Comparison of ENCODE assay signal across 14 mouse cellular contexts in the genomic region with DNA sequence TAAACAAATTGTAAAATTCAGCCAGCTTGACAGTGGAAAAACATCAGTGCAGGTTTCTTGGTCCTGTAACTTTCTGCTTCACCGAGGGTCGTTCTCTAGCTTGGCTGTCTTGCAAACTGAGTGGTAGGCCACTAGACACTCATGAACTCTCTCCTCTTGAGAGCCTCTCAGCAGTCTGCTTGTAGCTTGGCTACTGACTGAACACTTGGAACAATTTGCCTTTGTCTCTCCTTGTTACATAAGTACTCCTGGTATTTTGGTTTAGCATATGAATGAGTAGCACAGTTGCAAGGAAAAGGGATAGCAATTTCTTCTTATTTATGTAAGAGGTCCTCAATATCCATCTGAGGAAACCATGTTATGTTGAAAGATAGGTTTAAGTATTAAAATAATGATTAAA.
DNase-seq lines count a peak whose midpoint lies in the region; ATAC-seq and TF ChIP-seq lines count a peak whose summit lies in the region.
"Had no signal": no experiment of that assay in that cellular context is flagged by ENCODE, and none has a peak within 500 bp of the region (broad histone marks: within the 10 kb centered on the region; RNA-seq: fewer than 3 reads in every experiment).

No protein-coding gene starts in this region.

- TF ChIP-seq POLR2A in brain, embryonic 14.5 days (IDR thresholded peaks at IDR 0.05; ENCODE audit: borderline replicate concordance, extremely low read depth, insufficient read depth, insufficient read length, poor library complexity, severe bottlenecking): no peak

- DNase-seq in midbrain, embryonic 11.5 days (ENCODE audit: low spot score, missing footprints): peak; percentile 84
- DNase-seq in midbrain, embryonic 10.5 days (ENCODE audit: low spot score): no peak
- DNase-seq in brain, embryonic 14.5 days (ENCODE audit: low read depth): peak; percentile 82
- peak; percentile 14 for DNase-seq in lung, postnatal 36 days
- DNase-seq: cerebellum, adult 11 months; heart, postnatal 14 days; layer of hippocampus, adult 9-11 months; right cerebral cortex, postnatal 25 days had no signal

- no peak overlapping the region for H3K4me3 ChIP-seq in hindbrain, embryonic 12.5 days
- H3K4me3 ChIP-seq in hindbrain, embryonic 13.5 days: no peak overlapping the region
- no peak overlapping the region for H3K4me3 ChIP-seq in midbrain, embryonic 11.5 days (ENCODE audit: low read depth, low read length)
- H3K4me3 ChIP-seq in midbrain, embryonic 10.5 days: no peak overlapping the region
- H3K4me3 ChIP-seq in heart, embryonic 11.5 days (ENCODE audit: low read depth, low read length): no peak overlapping the region
- H3K4me3 ChIP-seq: intestine, embryonic 15.5 days; liver, embryonic 15.5 days had no signal

- no peaks in the 10 kb centered on the region for H3K36me3 ChIP-seq in hindbrain, embryonic 12.5 days
- no peaks in the 10 kb centered on the region for H3K36me3 ChIP-seq in hindbrain, embryonic 13.5 days
- no peaks in the 10 kb centered on the region for H3K36me3 ChIP-seq in midbrain, embryonic 11.5 days (ENCODE audit: control insufficient read depth, insufficient read depth, low read length)
- no peaks in the 10 kb centered on the region for H3K36me3 ChIP-seq in midbrain, embryonic 10.5 days
- no peaks in the 10 kb centered on the region for H3K36me3 ChIP-seq in heart, embryonic 11.5 days (ENCODE audit: control insufficient read depth, insufficient read depth, low read length)
- H3K36me3 ChIP-seq: intestine, embryonic 15.5 days; liver, embryonic 15.5 days had no signal

- no peaks in the 10 kb centered on the region for H3K4me1 ChIP-seq in hindbrain, embryonic 12.5 days
- H3K4me1 ChIP-seq in hindbrain, embryonic 13.5 days (replicated peaks): no peaks in the 10 kb centered on the region
- 0 out of 2 replicates have a peak, but pooled peaks cover 2% of the 10 kb centered on the region for H3K4me1 ChIP-seq in midbrain, embryonic 11.5 days (ENCODE audit: control insufficient read depth, insufficient read depth, low read length)
- peaks cover 3% of the 10 kb centered on the region; the same call in 1 of the 2 replicates for H3K4me1 ChIP-seq in midbrain, embryonic 10.5 days
- H3K4me1 ChIP-seq in heart, embryonic 11.5 days (ENCODE audit: control insufficient read depth, insufficient read depth, low read length): no peaks in the 10 kb centered on the region
- H3K4me1 ChIP-seq: intestine, embryonic 15.5 days; liver, embryonic 15.5 days had no signal

- ATAC-seq in hindbrain, embryonic 12.5 days (ENCODE audit: low FRiP score): peak; percentile 52; the same call in 1 of the 2 replicates
- ATAC-seq in hindbrain, embryonic 13.5 days (ENCODE audit: low FRiP score): no peak
- ATAC-seq in midbrain, embryonic 11.5 days (ENCODE audit: low FRiP score): peak; percentile 78
- ATAC-seq in heart, embryonic 11.5 days (replicated peaks; ENCODE audit: insufficient number of reproducible peaks, low FRiP score, low TSS enrichment): no peak
- ATAC-seq: intestine, embryonic 15.5 days had no signal

- H3K27ac ChIP-seq in hindbrain, embryonic 12.5 days: no peak overlapping the region
- H3K27ac ChIP-seq in hindbrain, embryonic 13.5 days: no peak overlapping the region
- H3K27ac ChIP-seq in midbrain, embryonic 11.5 days (ENCODE audit: low read depth, low read length): no peak overlapping the region
- H3K27ac ChIP-seq in midbrain, embryonic 10.5 days (replicated peaks): no peak overlapping the region
- H3K27ac ChIP-seq in heart, embryonic 11.5 days (ENCODE audit: low read depth, low read length): no peak overlapping the region
- H3K27ac ChIP-seq: intestine, embryonic 15.5 days; kidney, postnatal 0 days; liver, embryonic 15.5 days had no signal

- WGBS in hindbrain, embryonic 12.5 days: 25% methylated on average over 2 of the region's 2 CpGs
- 35% methylated on average over 2 of the region's 2 CpGs for WGBS in hindbrain, embryonic 13.5 days
- 50% methylated on average over 2 of the region's 2 CpGs for WGBS in midbrain, embryonic 11.5 days
- WGBS in midbrain, embryonic 10.5 days: 53% methylated on average over 2 of the region's 2 CpGs
- WGBS in heart, embryonic 11.5 days (ENCODE audit: insufficient replicate concordance): 62% methylated on average over 2 of the region's 2 CpGs

- no peak overlapping the region for H3K9ac ChIP-seq in hindbrain, embryonic 12.5 days
- no peak overlapping the region for H3K9ac ChIP-seq in hindbrain, embryonic 13.5 days
- no peak overlapping the region for H3K9ac ChIP-seq in midbrain, embryonic 11.5 days (ENCODE audit: low read length)
- H3K9ac ChIP-seq in heart, embryonic 11.5 days (ENCODE audit: low read depth, low read length): no peak overlapping the region
- H3K9ac ChIP-seq: intestine, embryonic 15.5 days; liver, embryonic 15.5 days had no signal

- no peaks in the 10 kb centered on the region for H3K9me3 ChIP-seq in hindbrain, embryonic 12.5 days (replicated peaks)
- H3K9me3 ChIP-seq in hindbrain, embryonic 13.5 days: peaks cover 6% of the 10 kb centered on the region; the same call in 1 of the 2 replicates
- H3K9me3 ChIP-seq in midbrain, embryonic 11.5 days (ENCODE audit: control insufficient read depth, low read length): no peaks in the 10 kb centered on the region
- H3K9me3 ChIP-seq in midbrain, embryonic 10.5 days (replicated peaks): no peaks in the 10 kb centered on the region
- H3K9me3 ChIP-seq in heart, embryonic 11.5 days (replicated peaks; ENCODE audit: control insufficient read depth, low read length): no peaks in the 10 kb centered on the region
- H3K9me3 ChIP-seq: intestine, embryonic 15.5 days; liver, embryonic 15.5 days had no signal

- TF ChIP-seq CTCF in brain, embryonic 14.5 days (IDR thresholded peaks at IDR 0.05; ENCODE audit: borderline replicate concordance, extremely low read depth, insufficient read depth, insufficient read length): no peak

- no peaks in the 10 kb centered on the region for H3K27me3 ChIP-seq in hindbrain, embryonic 12.5 days
- H3K27me3 ChIP-seq in hindbrain, embryonic 13.5 days: no peaks in the 10 kb centered on the region
- H3K27me3 ChIP-seq in midbrain, embryonic 11.5 days (ENCODE audit: control insufficient read depth, insufficient read depth, low read length): no peaks in the 10 kb centered on the region
- H3K27me3 ChIP-seq in midbrain, embryonic 10.5 days (ENCODE audit: low read depth, poor library complexity, severe bottlenecking): no peaks in the 10 kb centered on the region
- H3K27me3 ChIP-seq in heart, embryonic 11.5 days (ENCODE audit: control insufficient read depth, insufficient read depth, low read length): no peaks in the 10 kb centered on the region
- H3K27me3 ChIP-seq: intestine, embryonic 15.5 days; liver, embryonic 15.5 days had no signal

- no peak overlapping the region for H3K4me2 ChIP-seq in hindbrain, embryonic 12.5 days (replicated peaks)
- no peak overlapping the region for H3K4me2 ChIP-seq in hindbrain, embryonic 13.5 days
- H3K4me2 ChIP-seq in midbrain, embryonic 11.5 days: no peak overlapping the region
- no peak overlapping the region for H3K4me2 ChIP-seq in heart, embryonic 11.5 days
- H3K4me2 ChIP-seq: intestine, embryonic 15.5 days; liver, embryonic 15.5 days had no signal

Comparison
In these comparisons a context has a peak if more than half of its experiments do, and no peak if none do; other contexts are left out.
1. ATAC-seq: peak in hindbrain, embryonic 12.5 days (single experiment) and midbrain, embryonic 11.5 days (single experiment); none in hindbrain, embryonic 13.5 days (single experiment) and heart, embryonic 11.5 days (single experiment).